Mouse (Mus musculus): ENCODE results near the gene Cd44. TPM values are rescaled to one million over a fixed set of nuclear protein-coding genes. Genes with fewer than 3 reads are reported as not detected.

Cd44 gene
- polyA plus RNA-seq, 1 experiment from 2014 or later, result 4.1 TPM

- no peaks in the 10 kb centered on the region for H3K27me3 ChIP-seq (ENCODE audit: control insufficient read depth, insufficient read depth, low read length)
- no peak overlapping the region for H3K4me2 ChIP-seq (replicated peaks; ENCODE audit: low read depth, low read length)
- no peaks in the 10 kb centered on the region for H3K4me1 ChIP-seq (replicated peaks; ENCODE audit: control insufficient read depth, insufficient read depth, low read length)
- ATAC-seq (ENCODE audit: low FRiP score) (no peak), DNase-seq (ENCODE audit: low spot score) (no peak)
- H3K4me3 ChIP-seq (ENCODE audit: low read depth, low read length), result no peak overlapping the region
- H3K36me3 ChIP-seq (ENCODE audit: control insufficient read depth, insufficient read depth, low read length), result no peaks in the 10 kb centered on the region
- H3K27ac ChIP-seq (ENCODE audit: low read depth, low read length), result no peak overlapping the region
- WGBS, result 88% methylated on average over 1 of the region's 1 CpGs
- H3K9me3 ChIP-seq (ENCODE audit: control insufficient read depth, low read length), result no peaks in the 10 kb centered on the region
- H3K9ac ChIP-seq (ENCODE audit: low read depth, low read length), result no peak overlapping the region
Observed at GRCm38 (mm10) chr2:102887137-102887536, 14.3 kb downstream of the Cd44 start.

- H3K36me3 ChIP-seq (ENCODE audit: control insufficient read depth, insufficient read depth, low read length), result no peaks in the 10 kb centered on the region
- no peaks in the 10 kb centered on the region for H3K27me3 ChIP-seq (ENCODE audit: control insufficient read depth, insufficient read depth, low read length)
- no peak overlapping the region for H3K27ac ChIP-seq (ENCODE audit: low read depth, low read length)
- no peak for ATAC-seq (ENCODE audit: low FRiP score)
- H3K4me1 ChIP-seq (replicated peaks; ENCODE audit: control insufficient read depth, insufficient read depth, low read length), result no peaks in the 10 kb centered on the region
- 93% methylated on average over 6 of the region's 6 CpGs for WGBS
- no peak for DNase-seq (ENCODE audit: low spot score)
- H3K4me3 ChIP-seq (ENCODE audit: low read depth, low read length), result no peak overlapping the region
- no peak overlapping the region for H3K9ac ChIP-seq (ENCODE audit: low read depth, low read length)
- H3K4me2 ChIP-seq (replicated peaks; ENCODE audit: low read depth, low read length), result no peak overlapping the region
- no peaks in the 10 kb centered on the region for H3K9me3 ChIP-seq (ENCODE audit: control insufficient read depth, low read length)
Observed at GRCm38 (mm10) chr2:102886306-102886935, 15.0 kb downstream of the Cd44 start.

GRCm38 (mm10) chr2:102882597-102883272 is 18.7 kb downstream of the Cd44 start:
- Histone ChIP-seq H3K4me1 (replicated peaks; ENCODE audit: control insufficient read depth, insufficient read depth, low read length) (no peaks in the 10 kb centered on the region), H3K9ac (ENCODE audit: low read depth, low read length) (no peak overlapping the region), H3K4me3 (ENCODE audit: low read depth, low read length) (no peak overlapping the region), H3K27ac (ENCODE audit: low read depth, low read length) (no peak overlapping the region), H3K4me2 (replicated peaks; ENCODE audit: low read depth, low read length) (no peak overlapping the region), H3K27me3 (ENCODE audit: control insufficient read depth, insufficient read depth, low read length) (no peaks in the 10 kb centered on the region), H3K36me3 (ENCODE audit: control insufficient read depth, insufficient read depth, low read length) (no peaks in the 10 kb centered on the region), H3K9me3 (ENCODE audit: control insufficient read depth, low read length) (no peaks in the 10 kb centered on the region)
- 57% methylated on average over 6 of the region's 6 CpGs for WGBS
- ATAC-seq (ENCODE audit: low FRiP score) (no peak), DNase-seq (ENCODE audit: low spot score) (no peak)

GRCm38 (mm10) chr2:102882004-102882588 is 19.4 kb downstream of the Cd44 start:
- Histone ChIP-seq H3K4me1 (replicated peaks; ENCODE audit: control insufficient read depth, insufficient read depth, low read length) (no peaks in the 10 kb centered on the region), H3K9ac (ENCODE audit: low read depth, low read length) (no peak overlapping the region), H3K36me3 (ENCODE audit: control insufficient read depth, insufficient read depth, low read length) (no peaks in the 10 kb centered on the region), H3K27me3 (ENCODE audit: control insufficient read depth, insufficient read depth, low read length) (no peaks in the 10 kb centered on the region), H3K4me3 (ENCODE audit: low read depth, low read length) (no peak overlapping the region), H3K9me3 (ENCODE audit: control insufficient read depth, low read length) (no peaks in the 10 kb centered on the region), H3K27ac (ENCODE audit: low read depth, low read length) (no peak overlapping the region), H3K4me2 (replicated peaks; ENCODE audit: low read depth, low read length) (no peak overlapping the region)
- WGBS, result 82% methylated on average over 8 of the region's 8 CpGs
- DNase-seq (ENCODE audit: low spot score) (no peak), ATAC-seq (ENCODE audit: low FRiP score) (no peak)

- DNase-seq (ENCODE audit: low spot score) (no peak), ATAC-seq (ENCODE audit: low FRiP score) (no peak)
- no peak overlapping the region for H3K4me3 ChIP-seq (ENCODE audit: low read depth, low read length)
- no peak overlapping the region for H3K9ac ChIP-seq (ENCODE audit: low read depth, low read length)
- no peaks in the 10 kb centered on the region for H3K27me3 ChIP-seq (ENCODE audit: control insufficient read depth, insufficient read depth, low read length)
- H3K36me3 ChIP-seq (ENCODE audit: control insufficient read depth, insufficient read depth, low read length), result no peaks in the 10 kb centered on the region
- H3K9me3 ChIP-seq (ENCODE audit: control insufficient read depth, low read length), result no peaks in the 10 kb centered on the region
- no peak overlapping the region for H3K4me2 ChIP-seq (replicated peaks; ENCODE audit: low read depth, low read length)
- no peaks in the 10 kb centered on the region for H3K4me1 ChIP-seq (replicated peaks; ENCODE audit: control insufficient read depth, insufficient read depth, low read length)
- no peak overlapping the region for H3K27ac ChIP-seq (ENCODE audit: low read depth, low read length)
- WGBS, result 52% methylated on average over 2 of the region's 2 CpGs
Observed at GRCm38 (mm10) chr2:102878513-102878912, 23.0 kb downstream of the Cd44 start.

GRCm38 (mm10) chr2:102877463-102877862 is 24.0 kb downstream of the Cd44 start:
- no peak overlapping the region for H3K9ac ChIP-seq (ENCODE audit: low read depth, low read length)
- no peaks in the 10 kb centered on the region for H3K9me3 ChIP-seq (ENCODE audit: control insufficient read depth, low read length)
- H3K27ac ChIP-seq (ENCODE audit: low read depth, low read length), result no peak overlapping the region
- H3K4me1 ChIP-seq (replicated peaks; ENCODE audit: control insufficient read depth, insufficient read depth, low read length), result no peaks in the 10 kb centered on the region
- H3K4me2 ChIP-seq (replicated peaks; ENCODE audit: low read depth, low read length), result no peak overlapping the region
- 95% methylated on average over 4 of the region's 4 CpGs for WGBS
- DNase-seq (ENCODE audit: low spot score) (no peak), ATAC-seq (ENCODE audit: low FRiP score) (no peak)
- H3K27me3 ChIP-seq (ENCODE audit: control insufficient read depth, insufficient read depth, low read length), result no peaks in the 10 kb centered on the region
- no peak overlapping the region for H3K4me3 ChIP-seq (ENCODE audit: low read depth, low read length)
- no peaks in the 10 kb centered on the region for H3K36me3 ChIP-seq (ENCODE audit: control insufficient read depth, insufficient read depth, low read length)

GRCm38 (mm10) chr2:102876141-102876540 is 25.3 kb downstream of the Cd44 start:
- H3K4me3 ChIP-seq (ENCODE audit: low read depth, low read length), result no peak overlapping the region
- ATAC-seq (ENCODE audit: low FRiP score), result no peak

GRCm38 (mm10) chr2:102873848-102874247 is 27.6 kb downstream of the Cd44 start:
- Histone ChIP-seq H3K9me3 (ENCODE audit: control insufficient read depth, low read length) (no peaks in the 10 kb centered on the region), H3K27ac (ENCODE audit: low read depth, low read length) (no peak overlapping the region), H3K4me2 (replicated peaks; ENCODE audit: low read depth, low read length) (no peak overlapping the region), H3K4me3 (ENCODE audit: low read depth, low read length) (no peak overlapping the region), H3K27me3 (ENCODE audit: control insufficient read depth, insufficient read depth, low read length) (no peaks in the 10 kb centered on the region), H3K9ac (ENCODE audit: low read depth, low read length) (no peak overlapping the region), H3K4me1 (replicated peaks; ENCODE audit: control insufficient read depth, insufficient read depth, low read length) (no peaks in the 10 kb centered on the region), H3K36me3 (ENCODE audit: control insufficient read depth, insufficient read depth, low read length) (no peaks in the 10 kb centered on the region)
- ATAC-seq (ENCODE audit: low FRiP score) (no peak), DNase-seq (ENCODE audit: low spot score) (no peak)
- 59% methylated on average over 4 of the region's 4 CpGs for WGBS

More at GRCm38 (mm10) chr2:102876141-102876540, 25.3 kb downstream of the Cd44 start:
- no peaks in the 10 kb centered on the region for H3K9me3 ChIP-seq (ENCODE audit: control insufficient read depth, low read length)
- WGBS, result 73% methylated on average over 1 of the region's 1 CpGs
- no peaks in the 10 kb centered on the region for H3K27me3 ChIP-seq (ENCODE audit: control insufficient read depth, insufficient read depth, low read length)
- no peak overlapping the region for H3K9ac ChIP-seq (ENCODE audit: low read depth, low read length)
- no peaks in the 10 kb centered on the region for H3K4me1 ChIP-seq (replicated peaks; ENCODE audit: control insufficient read depth, insufficient read depth, low read length)
- H3K4me2 ChIP-seq (replicated peaks; ENCODE audit: low read depth, low read length), result no peak overlapping the region
- no peak overlapping the region for H3K27ac ChIP-seq (ENCODE audit: low read depth, low read length)
- no peak for DNase-seq (ENCODE audit: low spot score)
- no peaks in the 10 kb centered on the region for H3K36me3 ChIP-seq (ENCODE audit: control insufficient read depth, insufficient read depth, low read length)

GRCm38 (mm10) chr2:102873194-102873593 is 28.3 kb downstream of the Cd44 start:
- Histone ChIP-seq H3K9ac (ENCODE audit: low read depth, low read length) (no peak overlapping the region), H3K36me3 (ENCODE audit: control insufficient read depth, insufficient read depth, low read length) (no peaks in the 10 kb centered on the region), H3K27ac (ENCODE audit: low read depth, low read length) (no peak overlapping the region), H3K9me3 (ENCODE audit: control insufficient read depth, low read length) (no peaks in the 10 kb centered on the region), H3K4me2 (replicated peaks; ENCODE audit: low read depth, low read length) (no peak overlapping the region), H3K4me1 (replicated peaks; ENCODE audit: control insufficient read depth, insufficient read depth, low read length) (no peaks in the 10 kb centered on the region), H3K27me3 (ENCODE audit: control insufficient read depth, insufficient read depth, low read length) (no peaks in the 10 kb centered on the region), H3K4me3 (ENCODE audit: low read depth, low read length) (no peak overlapping the region)
- DNase-seq (ENCODE audit: low spot score) (no peak), ATAC-seq (ENCODE audit: low FRiP score) (no peak)
- 96% methylated on average over 4 of the region's 4 CpGs for WGBS
